Comparison of ENCODE assay signal across 8 mouse cellular contexts in the genomic region with DNA sequence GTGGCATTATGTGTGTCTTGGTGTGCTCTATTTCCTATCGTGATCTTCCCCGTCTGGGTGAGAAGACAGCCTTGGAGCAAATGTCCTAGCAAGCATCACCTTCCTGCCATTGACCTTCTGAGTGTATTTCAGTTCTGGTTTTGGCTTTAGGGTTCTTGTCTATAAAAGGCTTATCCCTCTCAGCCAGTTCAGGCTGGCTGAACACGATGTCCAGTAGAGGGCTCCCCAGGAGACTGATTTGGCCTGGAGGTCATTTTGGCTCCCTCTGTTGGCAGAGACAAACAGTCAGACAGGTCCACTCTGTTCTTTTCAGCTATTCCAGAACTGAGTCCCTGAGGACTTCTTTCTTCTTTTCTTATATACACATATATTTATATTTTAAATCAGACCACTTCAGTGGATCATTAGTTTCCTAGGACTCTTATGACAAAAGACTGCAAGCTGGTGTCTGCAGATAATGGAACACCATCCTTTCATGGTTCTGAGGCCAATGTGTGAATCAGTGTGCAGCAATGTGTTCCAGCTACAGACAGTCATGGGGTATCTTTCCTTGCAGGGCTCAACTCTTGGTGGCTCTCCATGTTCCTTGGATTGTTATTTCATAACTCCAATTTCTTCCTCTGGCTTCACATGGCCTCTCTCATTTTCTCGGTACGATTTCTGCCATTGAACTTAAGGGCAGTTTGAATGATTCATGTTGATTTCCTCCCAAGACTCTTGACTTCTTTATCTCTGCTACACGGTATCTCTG.
DNase-seq lines count a peak whose midpoint lies in the region; ATAC-seq and TF ChIP-seq lines count a peak whose summit lies in the region.

No protein-coding gene starts in this region.

- no peaks in the 10 kb centered on the region for H3K4me1 ChIP-seq in cortical plate, adult 2 months (ENCODE audit: control insufficient read depth, insufficient read depth, low read length)
- no peaks in the 10 kb centered on the region for H3K4me1 ChIP-seq in forebrain, embryonic 12.5 days

- no peaks in the 10 kb centered on the region for H3K27me3 ChIP-seq in splenic B cell, adult 2 months (ENCODE audit: control insufficient read depth, insufficient read depth, low read length, poor library complexity, severe bottlenecking)
- no peaks in the 10 kb centered on the region for H3K27me3 ChIP-seq in forebrain, embryonic 12.5 days

- DNase-seq in right cerebral cortex, adult 18-20 months: peak; percentile 17
- no peak for DNase-seq in right cerebral cortex, postnatal 25 days
- peak; percentile 76 for DNase-seq in heart, postnatal 25 days (ENCODE audit: low spot score)
- DNase-seq in lung, adult 18-20 months: peak; percentile 73 to 81
- peak; percentile 67 for DNase-seq in splenic B cell, adult 2 months (ENCODE audit: low read depth, low spot score)

- no peak overlapping the region for H3K9ac ChIP-seq in forebrain, embryonic 12.5 days

- no peaks in the 10 kb centered on the region for H3K36me3 ChIP-seq in splenic B cell, adult 2 months (ENCODE audit: control insufficient read depth, insufficient read depth, low read length, poor library complexity, severe bottlenecking)
- no peaks in the 10 kb centered on the region for H3K36me3 ChIP-seq in forebrain, embryonic 12.5 days (replicated peaks)

- H3K9me3 ChIP-seq in forebrain, embryonic 12.5 days: no peaks in the 10 kb centered on the region

- H3K4me2 ChIP-seq in forebrain, embryonic 12.5 days: no peak overlapping the region

- H3K27ac ChIP-seq in cortical plate, adult 2 months (ENCODE audit: insufficient read depth, low read length): no peak overlapping the region
- H3K27ac ChIP-seq in forebrain, embryonic 12.5 days: no peak overlapping the region

- no peak overlapping the region for H3K4me3 ChIP-seq in cortical plate, adult 2 months (ENCODE audit: insufficient read depth, low read length)
- H3K4me3 ChIP-seq in forebrain, embryonic 12.5 days (replicated peaks): no peak overlapping the region

- peak; percentile 71 for TF ChIP-seq CTCF in cortical plate, adult 2 months (IDR thresholded peaks at IDR 0.05; ENCODE audit: extremely low read depth, insufficient read depth, low read length)

- no peak for TF ChIP-seq POLR2A in cortical plate, adult 2 months (IDR thresholded peaks at IDR 0.05; ENCODE audit: extremely low read depth, insufficient read depth, low read length)

- 75% methylated on average over 6 of the region's 6 CpGs for WGBS in forebrain, embryonic 12.5 days

- intact Hi-C loops in heart, postnatal 25 days (cut with DNase I): no loop called here

- ATAC-seq in activated CD4-positive, CD25-positive, alpha-beta regulatory T cell, adult 4 months: peak; percentile 59
- no peak for ATAC-seq in forebrain, embryonic 12.5 days (ENCODE audit: low FRiP score)
